Mouse (Mus musculus) thymus, adult 2 months (tissue): Measurements from ENCODE around the gene Nicn1. TPM values are rescaled to one million over a fixed set of nuclear protein-coding genes. Genes with fewer than 3 reads are reported as not detected.
"Not testable (repeated sequence)": the region's sequence is repeated elsewhere in the genome, so short reads cannot be mapped to it uniquely, and the experiment has no call there.

Source experiments
- DNase-seq: peaks from one replicate; pipeline ENCODE4 v3.0.0; 2021
- H3K27ac ChIP-seq: fragments of 200-500 bp; 2 replicates; pipeline ENCODE4 v1.5.1; 2012; ENCODE audit warnings: low read length, control low read depth; ENCODE audit not compliant: control insufficient read depth, insufficient read depth
- H3K27me3 ChIP-seq: fragments of 200-500 bp; 2 replicates; pipeline ENCODE4 v1.6.1; 2012; ENCODE audit warnings: mild to moderate bottlenecking, low read length, moderate library complexity, mixed read lengths; ENCODE audit not compliant: control insufficient read depth, insufficient read depth
- H3K36me3 ChIP-seq: fragments of 200-500 bp; 2 replicates; pipeline ENCODE4 v1.6.1; 2012; ENCODE audit warnings: mild to moderate bottlenecking, low read length, moderate library complexity; ENCODE audit not compliant: control insufficient read depth, insufficient read depth
- H3K4me1 ChIP-seq: fragments of 200-500 bp; replicated peaks from 2 replicates; pipeline ENCODE4 v1.6.1; 2012; ENCODE audit warnings: low read length; ENCODE audit not compliant: control insufficient read depth, insufficient read depth
- H3K4me3 ChIP-seq: fragments of 200-500 bp; 2 replicates; pipeline ENCODE4 v1.5.1; 2012; ENCODE audit warnings: mild to moderate bottlenecking, low read length, control low read depth, moderate library complexity; ENCODE audit not compliant: control insufficient read depth, insufficient read depth
- CTCF ChIP-seq: fragments of 200-500 bp; IDR thresholded peaks from 2 replicates; pipeline ENCODE4 v1.5.1; 2012; ENCODE audit warnings: mild to moderate bottlenecking, control low read depth, low read length, moderate library complexity, borderline replicate concordance; ENCODE audit not compliant: control insufficient read depth, poor library complexity, insufficient read depth; ENCODE audit errors: extremely low read depth
- POLR2A ChIP-seq: fragments of 200-500 bp; IDR thresholded peaks from 2 replicates; pipeline ENCODE4 v1.6.1; 2012; ENCODE audit warnings: mild to moderate bottlenecking, low read length, control low read depth, moderate library complexity; ENCODE audit not compliant: control insufficient read depth, poor library complexity, insufficient read depth; ENCODE audit errors: extremely low read depth
- WGBS: fragments of 180-500 bp; shearing (Covaris S2); methylation state at CpG from one replicate; pipeline ENCODE4 v1.1.7; 2018; 5-methylcytosine and 5-hydroxymethylcytosine counted together
- polyA plus RNA-seq: library from polyadenylated mRNA; depleted of rRNA; stranded (reverse); fragments of >200 nt; gene quantifications from 2 replicates; pipeline ENCODE4 v1.2.3, GENCODE M21; 2012

Gene Nicn1
- polyA plus RNA-seq, 1 experiment = 9.0 TPM

- Histone ChIP-seq H3K27me3 (no peaks in the 10 kb centered on the region), H3K36me3 (no peaks in the 10 kb centered on the region), H3K4me3 (no peak overlapping the region), H3K27ac (no peak overlapping the region), H3K4me1 (no peaks in the 10 kb centered on the region)
- TF ChIP-seq CTCF = no peak
- TF ChIP-seq POLR2A = no peak
- 85% methylated on average over 5 of the region's 5 CpGs for WGBS
- no peak for DNase-seq
Measured at GRCm38 (mm10) chr9:108274476-108275330, 15.5 kb upstream of the Nicn1 start.

- H3K27ac ChIP-seq = no peak overlapping the region
- DNase-seq = no peak
- no peaks in the 10 kb centered on the region for H3K27me3 ChIP-seq
- WGBS = 77% methylated on average over 6 of the region's 6 CpGs
- TF ChIP-seq CTCF (no peak), POLR2A (no peak)
- H3K4me1 ChIP-seq = no peaks in the 10 kb centered on the region
- H3K4me3 ChIP-seq = no peak overlapping the region
- H3K36me3 ChIP-seq = no peaks in the 10 kb centered on the region
Measured at GRCm38 (mm10) chr9:108275331-108275659, 14.9 kb upstream of the Nicn1 start.

- peak; percentile 48 for DNase-seq
- 79% methylated on average over 10 of the region's 10 CpGs for WGBS
- H3K27me3 ChIP-seq = no peaks in the 10 kb centered on the region
- TF ChIP-seq POLR2A (no peak), CTCF (no peak)
- H3K4me1 ChIP-seq = no peaks in the 10 kb centered on the region
- H3K36me3 ChIP-seq = no peaks in the 10 kb centered on the region
- no peak overlapping the region for H3K4me3 ChIP-seq
- H3K27ac ChIP-seq = no peak overlapping the region
Measured at GRCm38 (mm10) chr9:108278697-108279450, 11.4 kb upstream of the Nicn1 start.

GRCm38 (mm10) chr9:108280071-108280828 lies 10.0 kb upstream of the Nicn1 start:
- no peaks in the 10 kb centered on the region for H3K27me3 ChIP-seq
- TF ChIP-seq POLR2A (no peak), CTCF (no peak)
- no peak overlapping the region for H3K4me3 ChIP-seq
- H3K27ac ChIP-seq = no peak overlapping the region
- WGBS = 65% methylated on average over 8 of the region's 8 CpGs
- no peak for DNase-seq
- H3K36me3 ChIP-seq = no peaks in the 10 kb centered on the region
- H3K4me1 ChIP-seq = no peaks in the 10 kb centered on the region

- peak; percentile 79 for DNase-seq
- H3K36me3 ChIP-seq = no peaks in the 10 kb centered on the region
- no peak overlapping the region for H3K27ac ChIP-seq
- 6% methylated on average over 6 of the region's 6 CpGs for WGBS
- H3K4me1 ChIP-seq = no peaks in the 10 kb centered on the region
- TF ChIP-seq CTCF (no peak), POLR2A (no peak)
- no peaks in the 10 kb centered on the region for H3K27me3 ChIP-seq
- no peak overlapping the region for H3K4me3 ChIP-seq
Measured at GRCm38 (mm10) chr9:108284410-108284809, 5.8 kb upstream of the Nicn1 start.

- not testable (repeated sequence) for H3K4me3 ChIP-seq, DNase-seq, H3K4me1 ChIP-seq, H3K27me3 ChIP-seq, H3K27ac ChIP-seq, H3K36me3 ChIP-seq
- WGBS = 74% methylated on average over 6 of the region's 6 CpGs
Measured at GRCm38 (mm10) chr9:108287526-108288238, 2.5 kb upstream of the Nicn1 start.
